Mouse (Mus musculus) retina, adult 2 months (tissue): ENCODE results near the gene Ggta1.

Source experiments
- DNase-seq: peaks from one replicate; pipeline ENCODE4 v3.0.0-alpha.2; 2012; ENCODE audit warnings: low read depth, low spot score

The Ggta1 gene

DNA sequence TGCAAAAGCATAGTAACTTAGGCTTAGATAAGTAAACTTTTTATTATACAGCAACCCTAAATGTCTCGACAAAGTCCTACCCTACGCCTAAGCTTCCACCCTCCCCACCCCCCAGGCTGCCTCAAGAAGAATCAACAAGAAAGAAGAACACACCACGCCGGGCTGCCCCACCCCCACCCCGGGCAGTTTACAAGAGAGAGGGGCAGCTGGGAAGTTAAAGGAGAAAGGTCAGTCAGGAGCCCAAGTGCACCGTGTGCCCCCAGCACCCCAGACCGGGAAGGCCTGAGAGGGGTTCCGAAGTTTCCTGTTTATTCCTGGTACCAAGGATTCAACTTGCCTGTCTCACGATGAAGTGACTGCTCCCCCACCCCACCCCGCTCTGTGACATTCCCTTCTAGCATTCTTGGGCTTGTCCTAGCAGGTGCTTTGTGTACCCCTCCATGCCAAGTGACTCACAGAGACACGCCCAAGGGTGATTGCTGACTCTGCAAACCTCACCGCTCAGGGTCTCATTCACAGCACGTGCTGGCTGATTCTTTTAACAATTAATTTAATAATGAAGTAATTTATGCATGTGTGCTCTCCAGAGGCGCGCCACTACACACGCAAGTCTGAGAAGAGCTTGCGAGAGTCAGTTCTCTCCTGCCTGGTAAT, 27.6 kb upstream of the Ggta1 start:
- DNase-seq, result no peak

DNA sequence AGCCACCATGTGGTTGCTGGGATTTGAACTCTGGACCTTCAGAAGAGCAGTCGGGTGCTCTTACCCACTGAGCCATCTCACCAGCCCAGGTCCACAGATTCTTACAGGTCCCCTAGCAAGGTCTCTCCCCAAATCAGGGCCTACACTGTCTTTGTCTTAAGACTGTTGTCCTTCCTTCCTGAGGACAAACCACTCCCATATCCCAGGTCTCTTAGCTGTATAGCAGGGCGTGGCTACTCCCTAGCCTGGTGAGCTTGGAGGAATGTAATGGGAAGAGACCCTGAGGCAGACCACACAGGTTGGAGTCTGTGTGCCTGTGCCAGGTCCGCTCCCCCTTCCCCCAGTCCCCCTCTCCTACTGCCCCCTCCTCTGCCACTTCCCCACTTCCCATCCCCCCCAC, 24.7 kb upstream of the Ggta1 start:
- DNase-seq, result no peak

DNA sequence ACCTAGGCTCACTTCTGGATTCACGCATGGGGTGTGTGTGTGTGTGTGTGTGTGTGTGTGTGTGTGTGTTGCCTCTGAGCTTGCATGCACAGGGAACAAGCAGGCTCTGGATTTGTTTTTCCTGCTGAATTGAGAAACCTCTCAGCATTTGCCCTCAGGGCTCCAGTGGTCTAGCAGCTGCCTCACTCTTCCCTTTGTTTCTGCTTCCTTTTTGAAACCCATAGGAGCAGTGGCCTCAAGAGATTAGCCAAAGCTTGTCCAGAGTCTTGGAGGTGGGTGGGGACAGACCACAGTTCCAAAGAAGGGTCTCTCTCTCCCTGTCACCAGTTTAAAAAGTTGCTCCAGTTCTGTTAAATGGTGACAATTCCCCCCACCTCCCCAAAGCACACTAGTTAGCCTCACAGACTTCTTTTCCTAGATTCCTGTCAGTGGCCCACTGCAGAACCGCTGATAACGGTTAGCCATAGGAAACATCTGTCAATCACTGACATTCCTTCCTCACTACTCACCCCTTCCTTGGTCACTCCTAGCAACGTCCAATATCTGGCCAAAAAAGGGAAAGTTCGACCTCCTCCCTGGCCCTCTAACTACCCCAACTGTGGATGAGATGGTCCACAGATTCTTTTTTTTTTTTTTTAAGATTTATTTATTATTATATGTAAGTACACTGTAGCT, 24.1 kb upstream of the Ggta1 start:
- no peak for DNase-seq

DNA sequence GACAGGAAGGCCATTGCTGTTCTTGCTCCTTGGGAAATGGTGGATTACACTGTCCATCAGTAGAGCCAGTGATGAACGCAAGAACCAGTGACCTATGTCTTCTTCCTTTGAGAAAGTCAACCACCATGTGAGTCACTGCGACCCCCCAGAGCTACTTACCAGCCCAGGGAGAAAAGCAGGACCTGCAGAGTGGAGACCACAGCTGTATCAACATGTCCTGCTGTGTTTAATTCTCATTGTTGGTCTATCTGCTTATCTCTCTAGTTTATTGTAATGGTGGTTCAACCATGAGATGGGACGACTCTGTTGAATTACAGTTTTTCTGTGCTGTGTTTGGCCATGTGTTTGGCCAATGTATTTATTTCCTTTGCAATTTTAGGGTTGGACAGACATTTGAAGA, 21.1 kb upstream of the Ggta1 start:
- no peak for DNase-seq

DNA sequence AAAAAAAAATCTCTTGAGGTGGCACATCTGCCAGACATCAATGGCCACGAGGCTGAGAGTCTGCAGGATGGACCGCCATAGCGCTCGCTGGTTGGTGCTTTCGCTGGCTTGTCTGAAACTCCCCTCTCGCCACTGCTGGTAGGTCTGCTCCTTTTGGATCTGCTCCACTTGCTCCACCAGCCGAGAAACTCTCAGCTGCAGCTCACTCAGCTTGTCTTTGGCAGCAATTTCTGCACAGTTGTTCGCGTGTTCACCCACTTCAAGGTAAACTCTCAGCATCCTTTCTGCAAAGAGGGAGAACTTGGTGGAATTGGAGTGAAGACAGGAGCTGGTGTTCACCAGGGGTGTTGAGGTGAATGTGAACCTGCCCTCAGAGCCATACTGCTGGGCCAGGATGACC, 20.4 kb upstream of the Ggta1 start:
- DNase-seq, result no peak

DNA sequence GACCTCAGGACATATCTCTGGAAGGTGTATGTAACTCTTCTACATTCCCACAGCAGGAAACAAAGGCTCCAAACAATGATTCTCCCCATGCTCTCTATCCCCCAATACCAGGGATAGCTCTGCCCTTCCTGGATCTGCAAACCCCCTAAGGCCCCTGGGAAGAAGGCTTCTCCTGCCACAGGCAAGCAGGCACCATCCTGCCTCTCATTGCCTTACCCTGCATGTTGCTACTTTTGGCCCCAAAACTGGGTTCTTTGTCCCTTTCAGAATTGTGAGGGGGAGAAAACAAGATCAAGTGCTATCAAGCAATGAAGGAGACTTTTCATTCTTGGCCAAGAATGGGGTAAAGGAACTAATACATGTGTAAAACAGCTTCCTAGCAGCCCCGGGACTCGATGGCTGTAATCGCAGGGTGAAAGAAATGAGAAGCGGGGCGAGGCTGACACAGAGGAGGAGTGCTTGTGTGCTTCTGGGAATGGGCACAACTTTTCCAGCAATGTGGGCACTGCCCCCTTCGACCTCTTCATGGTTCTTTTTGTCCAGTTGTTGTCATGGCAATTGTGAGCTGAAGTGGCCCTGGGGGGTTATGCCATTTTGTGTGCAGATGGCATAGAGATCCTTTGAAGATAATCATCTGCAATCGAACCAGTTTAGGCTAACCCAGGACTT, 18.4 kb upstream of the Ggta1 start:
- DNase-seq, result no peak

DNA sequence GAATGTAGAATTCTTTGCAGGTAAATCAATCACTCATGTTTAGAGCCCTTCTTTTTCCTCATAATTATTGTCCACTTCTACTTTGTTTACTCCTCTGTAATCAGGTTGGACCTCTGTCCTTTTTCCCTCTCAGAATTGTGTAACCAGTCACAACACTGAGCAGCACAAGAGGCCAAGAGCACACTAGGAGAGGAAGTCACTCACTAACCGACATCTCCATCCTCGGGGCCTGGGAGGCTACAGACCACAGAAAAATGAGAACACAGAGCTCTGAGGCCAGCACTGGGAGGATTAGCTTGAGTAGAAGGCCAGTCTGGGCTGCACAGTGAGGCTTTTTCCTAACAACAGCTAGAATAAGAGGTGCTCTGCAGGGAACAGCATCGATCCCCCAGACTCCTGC, 17.0 kb upstream of the Ggta1 start:
- DNase-seq, result no peak

DNA sequence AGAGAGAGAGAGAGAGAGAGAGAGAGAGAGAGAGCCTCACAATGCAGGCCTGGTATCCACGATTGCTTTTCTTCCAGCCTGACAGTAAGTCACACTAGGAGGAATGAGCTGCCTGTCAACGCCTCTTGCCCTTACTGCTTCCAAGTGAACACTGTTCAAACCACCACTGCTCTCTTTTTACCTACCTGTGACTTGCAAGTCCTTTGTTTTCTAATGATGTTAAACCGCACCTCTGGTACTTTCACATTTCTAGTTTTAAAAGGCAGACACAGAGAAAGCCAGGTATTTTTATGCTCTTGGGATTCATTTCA, 15.7 kb upstream of the Ggta1 start:
- DNase-seq, result no peak

DNA sequence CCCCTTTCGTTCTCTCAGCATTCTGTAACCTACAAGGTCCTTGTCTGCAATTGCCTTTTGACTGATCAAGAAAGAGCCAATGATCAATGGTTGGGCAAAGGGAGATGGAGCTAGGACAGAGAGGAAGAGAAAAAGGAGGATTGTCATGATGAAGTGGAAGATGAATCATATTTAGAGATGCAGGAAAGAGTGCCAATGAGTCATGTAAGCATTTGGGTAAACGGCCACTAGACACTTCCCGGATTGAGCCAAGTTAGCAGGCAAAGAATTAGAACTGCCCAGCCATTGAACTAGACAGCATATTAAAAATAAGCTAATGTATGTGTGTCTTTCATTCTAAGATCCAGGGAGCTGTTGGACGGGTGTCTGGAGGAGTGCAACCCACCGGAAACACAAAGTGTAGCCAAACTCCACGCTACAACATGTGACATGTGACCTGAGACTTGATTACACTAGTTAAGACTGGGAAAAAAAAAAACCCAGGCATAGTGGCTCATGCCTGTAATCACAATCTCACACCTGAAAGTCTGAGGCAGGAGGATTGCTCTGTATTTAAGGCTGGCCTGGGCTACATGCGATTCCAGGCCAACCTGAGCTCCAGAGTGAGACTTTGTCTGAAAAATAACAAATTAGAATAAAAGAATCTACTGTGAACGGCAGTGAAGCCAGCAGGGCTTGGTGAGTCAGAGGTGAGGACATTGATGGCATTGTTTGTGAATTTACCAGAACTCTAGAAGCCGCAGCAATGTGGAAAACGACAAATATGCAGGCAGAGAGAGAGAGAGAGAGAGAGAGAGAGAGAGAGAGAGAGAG, 15.2 kb upstream of the Ggta1 start:
- DNase-seq, result no peak

DNA sequence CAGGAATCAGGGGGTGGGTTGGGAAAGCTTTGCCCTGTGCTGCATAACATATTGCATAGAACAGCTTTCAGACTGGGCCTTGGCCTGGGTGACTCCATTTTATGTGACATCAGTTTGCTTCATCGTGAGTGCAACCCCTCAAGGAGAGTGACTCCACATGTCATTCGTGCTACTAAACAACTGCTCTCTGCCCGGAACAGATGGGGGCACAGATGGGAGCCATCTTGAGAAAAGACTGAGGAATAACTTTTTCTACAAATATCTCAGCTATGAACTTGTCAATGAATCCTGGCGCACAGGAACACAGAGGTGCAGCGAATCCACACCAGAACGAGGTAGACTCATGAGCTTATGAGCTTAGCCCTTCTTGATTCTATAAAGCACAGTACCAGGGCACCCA, 14.3 kb upstream of the Ggta1 start:
- no peak for DNase-seq

DNA sequence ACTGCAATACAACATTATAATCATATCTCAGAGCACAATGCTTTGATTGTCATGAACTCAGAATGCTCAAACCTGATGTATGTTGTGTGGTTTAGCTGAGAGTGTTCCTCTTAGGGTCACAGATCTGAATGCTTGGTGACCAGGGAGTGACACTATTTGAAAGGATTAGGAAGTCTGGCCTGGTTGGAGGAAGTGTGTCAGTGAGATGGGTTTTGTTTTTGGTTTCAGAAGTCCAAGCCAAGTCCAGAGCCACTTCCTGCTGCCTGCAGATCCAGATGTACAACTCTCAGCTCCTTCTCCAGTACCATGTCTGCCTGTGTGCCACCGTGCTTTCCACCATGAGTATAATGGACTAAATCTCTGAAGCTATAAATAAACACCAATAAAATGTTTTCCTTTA, 11.9 kb upstream of the Ggta1 start:
- no peak for DNase-seq

DNA sequence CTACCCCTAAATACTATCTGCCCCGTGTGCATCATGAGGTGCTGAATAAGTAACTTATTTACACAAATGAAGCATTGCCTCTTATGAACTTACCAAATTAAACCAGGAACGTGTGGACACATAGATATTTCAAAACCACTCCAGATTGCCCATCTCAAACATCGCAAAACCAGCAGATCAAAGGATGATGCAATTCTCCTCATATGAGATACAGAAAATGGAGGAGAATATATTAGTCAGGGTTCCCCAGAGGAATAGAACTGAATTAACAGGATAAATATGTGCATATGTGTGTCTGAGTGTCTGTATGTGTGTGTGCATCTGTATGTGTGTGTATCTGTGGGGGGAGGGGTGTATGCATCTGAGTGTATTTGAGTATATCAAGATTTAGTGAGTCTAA, 6.2 kb upstream of the Ggta1 start:
- no peak for DNase-seq

DNA sequence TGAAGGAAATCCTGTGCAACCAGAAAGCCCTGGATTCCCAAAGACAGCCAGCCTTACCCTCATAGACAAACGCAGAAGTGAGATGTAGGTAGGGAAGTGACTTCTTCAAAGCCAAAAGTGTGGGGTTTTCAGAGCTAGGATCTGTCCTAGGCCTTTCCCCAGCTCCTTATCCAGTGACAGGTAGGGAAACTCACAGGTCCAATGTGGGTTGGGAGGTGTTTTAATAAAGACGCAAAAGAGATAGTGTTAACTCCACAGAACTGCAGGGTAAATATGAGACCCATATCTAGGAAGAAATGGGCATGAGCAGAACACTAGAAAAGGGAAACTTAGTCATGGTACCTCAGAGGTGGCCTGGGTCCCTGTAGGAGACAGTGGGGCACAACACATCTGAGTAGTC, 5.2 kb upstream of the Ggta1 start:
- no peak for DNase-seq

DNA sequence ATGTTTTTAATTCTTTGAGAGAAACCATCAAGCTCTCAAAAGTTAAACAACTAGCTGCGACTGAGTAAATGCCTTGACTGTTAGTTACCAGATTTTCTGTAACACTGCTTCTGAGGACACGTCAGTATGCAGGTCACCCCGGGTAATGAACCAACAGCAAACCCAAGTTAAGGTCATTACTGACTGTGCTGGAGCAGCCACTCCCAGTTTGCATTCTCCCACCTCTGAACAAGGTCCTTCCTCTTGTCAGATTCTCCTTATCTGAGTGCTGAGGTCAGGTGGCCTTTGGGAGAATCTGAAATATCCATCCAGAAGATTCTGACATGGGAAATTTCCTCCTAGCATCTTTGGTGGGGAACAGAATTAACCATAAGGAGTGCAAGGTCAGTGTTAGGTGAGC, 4.8 kb upstream of the Ggta1 start:
- no peak for DNase-seq

DNA sequence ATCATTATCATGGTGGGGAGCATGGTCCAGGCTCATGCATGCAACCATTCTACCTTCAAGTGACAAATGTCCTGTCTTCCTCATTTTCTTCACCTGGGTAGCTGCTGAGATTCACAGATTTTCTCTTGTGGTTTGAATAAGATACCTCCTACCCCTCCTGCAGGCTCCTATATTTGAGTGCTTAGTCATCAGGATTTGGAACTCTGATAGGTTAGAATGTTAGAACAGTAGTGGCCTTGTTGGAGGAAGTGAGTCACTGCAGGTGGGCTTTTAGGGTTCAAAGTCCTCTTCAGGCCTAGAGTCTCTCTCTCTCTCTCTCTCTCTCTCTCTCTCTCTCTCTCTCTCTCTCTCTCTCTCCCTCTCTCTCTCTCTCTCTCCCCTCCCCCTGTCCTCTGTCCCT, 2.6 kb upstream of the Ggta1 start:
- DNase-seq, result no peak

DNA sequence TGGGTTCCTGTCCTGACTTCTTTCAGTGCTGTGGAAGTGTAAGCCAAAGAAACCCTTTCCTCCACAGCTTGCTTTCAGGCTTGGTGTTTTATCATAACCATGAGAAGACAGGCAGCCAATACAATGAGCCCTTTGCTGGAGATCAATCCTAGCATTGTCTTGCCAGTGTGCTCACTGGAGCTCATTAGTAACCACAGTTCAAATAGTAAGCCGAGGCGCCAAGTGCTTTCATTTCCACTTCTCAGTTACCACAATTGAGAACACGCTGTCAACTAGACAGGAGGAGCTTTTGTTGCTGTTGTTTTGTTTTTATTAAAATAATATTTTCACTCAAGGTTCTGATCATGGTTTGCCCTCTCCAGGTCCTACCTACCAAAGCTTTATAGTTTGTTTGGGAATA, 1.5 kb upstream of the Ggta1 start:
- DNase-seq, result no peak

DNA sequence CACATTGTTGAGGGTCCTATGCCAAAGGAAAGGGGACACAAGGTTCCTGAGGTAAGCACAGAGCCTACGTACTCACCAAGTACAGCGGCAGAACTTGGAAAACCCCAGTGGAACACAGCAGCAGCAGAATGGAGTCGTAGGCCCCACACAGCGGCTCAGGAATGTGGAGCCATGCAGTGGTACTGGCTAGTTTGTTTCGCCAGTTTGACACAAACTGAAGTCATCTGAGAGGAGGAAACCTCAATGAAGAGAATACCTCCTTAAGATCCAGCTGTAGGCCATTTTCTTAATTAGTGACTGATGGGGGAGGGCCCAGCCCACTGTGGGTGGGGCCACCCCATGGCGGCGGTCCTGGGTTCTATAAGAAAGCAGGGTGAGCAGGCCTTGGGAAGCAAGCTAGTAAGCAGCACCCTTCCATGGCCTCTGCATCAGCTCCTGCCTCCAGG, 1.1 kb upstream of the Ggta1 start:
- DNase-seq, result no peak

DNA sequence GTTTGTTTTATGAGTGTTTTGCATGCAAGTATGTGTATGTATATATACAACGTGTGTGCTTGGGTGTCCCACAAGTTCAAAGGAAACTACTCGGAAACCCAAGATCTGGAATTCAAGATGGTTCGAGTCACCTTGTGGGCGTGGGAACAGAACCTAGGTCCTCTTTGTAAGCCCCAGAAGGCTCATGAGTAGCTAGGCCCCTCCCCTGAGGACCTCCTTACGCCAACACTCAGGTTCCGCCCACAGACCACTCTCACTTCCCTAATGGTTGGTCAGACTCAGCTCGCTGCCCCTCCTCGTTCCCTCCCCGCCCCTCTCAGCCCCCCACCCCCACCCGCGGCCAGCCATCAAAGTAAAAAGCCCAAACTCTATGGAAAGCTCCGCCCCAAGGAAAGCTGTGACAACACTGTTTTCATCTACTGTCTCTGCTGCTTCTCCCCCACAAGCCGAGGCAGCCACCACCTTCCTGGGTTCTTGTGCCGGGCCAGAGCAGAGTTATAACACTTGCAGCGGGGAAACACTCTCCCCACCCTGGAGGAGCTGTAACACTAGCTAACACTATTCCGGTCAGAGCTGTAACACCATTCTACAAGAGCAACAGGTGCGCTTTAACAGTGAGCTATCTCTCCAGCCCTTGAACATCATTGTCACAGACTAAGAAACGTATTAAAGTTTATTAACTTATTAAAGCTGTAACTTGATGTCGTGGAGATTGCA, 499 bp upstream of the Ggta1 start:
- DNase-seq, result no peak

DNA sequence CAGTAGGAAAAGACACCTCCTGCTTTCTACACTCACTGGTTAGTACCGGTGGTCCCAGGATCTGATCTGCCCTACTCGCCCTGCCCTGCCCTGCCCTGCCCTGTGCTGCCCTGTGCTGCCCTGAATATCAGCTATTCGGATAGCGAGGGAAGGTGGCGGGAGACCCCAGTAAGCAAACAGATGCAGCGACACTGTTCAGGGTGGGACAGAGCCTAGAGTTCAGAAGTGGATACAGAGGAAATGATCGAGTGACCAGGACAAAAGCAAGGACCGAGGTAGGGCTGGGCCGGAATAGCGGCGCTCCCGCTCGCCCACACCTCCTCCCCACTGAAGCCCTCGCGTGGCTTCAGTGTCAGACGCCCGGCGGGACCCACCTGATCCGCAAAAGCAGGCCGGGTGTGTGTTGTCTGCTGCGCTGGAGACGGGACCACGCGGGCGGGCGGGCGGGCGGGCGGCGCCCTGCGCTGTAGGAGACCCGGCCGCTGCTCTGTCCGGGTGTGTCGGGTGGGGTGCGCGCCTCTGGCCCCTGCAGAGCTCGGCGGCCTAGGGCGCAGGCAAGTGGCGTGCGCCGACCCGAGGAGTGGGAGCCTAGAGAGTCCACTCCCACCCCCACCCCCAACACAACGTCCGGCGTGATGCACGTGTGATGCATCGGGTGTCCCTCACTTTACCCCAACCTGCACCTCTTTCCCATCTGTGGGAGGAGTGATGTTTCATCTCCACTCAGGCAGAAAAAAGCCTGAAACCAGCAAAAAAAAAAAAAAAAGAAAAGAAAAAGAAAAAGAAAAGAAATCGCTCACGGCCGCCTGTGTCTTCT, 852 bp downstream of the Ggta1 start:
- no peak for DNase-seq

DNA sequence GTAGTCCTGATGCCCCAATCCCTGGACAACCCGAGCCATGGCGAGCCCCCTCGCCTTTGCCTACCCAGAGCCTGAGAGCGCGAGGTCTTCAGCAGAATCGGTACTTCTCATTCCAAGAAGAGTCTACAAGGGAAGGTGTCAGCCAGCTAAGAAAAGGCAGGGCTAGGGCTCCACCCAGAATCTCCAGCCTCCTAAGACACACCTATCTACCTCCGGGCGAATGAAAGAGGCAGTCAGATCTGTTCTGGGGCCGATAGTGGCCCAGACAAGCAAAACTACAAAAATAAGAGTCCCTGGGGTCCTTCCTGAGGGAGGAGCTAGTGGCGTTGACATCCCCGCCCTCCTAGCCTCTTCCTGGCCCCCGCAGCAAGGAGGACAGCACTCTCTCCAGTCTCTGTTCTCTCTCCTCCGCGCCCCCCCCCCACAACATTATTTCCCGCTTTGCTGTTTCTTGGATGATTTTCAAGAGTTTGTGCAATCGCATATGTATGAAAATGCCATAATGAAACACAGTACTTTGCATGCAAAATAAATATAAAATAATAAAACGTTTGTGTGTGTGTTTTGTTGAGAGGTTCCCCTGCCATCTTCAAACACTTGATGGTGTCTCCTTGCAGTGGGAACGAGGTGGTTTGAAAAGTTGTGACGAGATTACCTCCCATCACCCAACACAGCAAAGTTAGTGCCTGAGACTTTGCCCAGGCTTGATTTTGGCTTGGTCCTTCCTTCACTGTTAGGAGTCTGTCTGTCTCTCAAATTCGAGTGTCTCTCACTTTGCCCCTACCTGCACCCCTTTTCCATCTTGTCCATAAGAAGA, 1.7 kb downstream of the Ggta1 start:
- no peak for DNase-seq
